Mouse (Mus musculus) cortical plate, adult 2 months (tissue): Measurements from ENCODE around the gene Ank3.

Experiments
- CTCF ChIP-seq: fragments of 200-500 bp; IDR thresholded peaks from 2 replicates; pipeline ENCODE4 v1.5.1; 2011; ENCODE audit warnings: mild to moderate bottlenecking, control low read depth, low read length; ENCODE audit not compliant: insufficient read depth; ENCODE audit errors: extremely low read depth
- POLR2A ChIP-seq: fragments of 200-500 bp; IDR thresholded peaks from 2 replicates; pipeline ENCODE4 v1.6.1; 2011; ENCODE audit warnings: mild to moderate bottlenecking, low read length, control low read depth; ENCODE audit not compliant: insufficient read depth; ENCODE audit errors: extremely low read depth

- peak; percentile 94 for TF ChIP-seq CTCF
- TF ChIP-seq POLR2A = no peak
These were observed 447.2 kb downstream of the Ank3 start for GRCm38 (mm10) chr10:69845749-69846148.
